Mouse (Mus musculus) hindbrain, embryonic 14.5 days (tissue): Measurements from ENCODE around the gene Rai1. TPM values are rescaled to one million over a fixed set of nuclear protein-coding genes. Genes with fewer than 3 reads are reported as not detected.

ENCODE experiments used
- ATAC-seq: fragments of 200-750 bp; cut with Nextera tagmentation; 2 replicates; pipeline ENCODE4 v1.8.0; 2017; ENCODE audit warnings: moderate number of reproducible peaks, mild to moderate bottlenecking, moderate TSS enrichment, moderate library complexity; ENCODE audit not compliant: low FRiP score
- DNase-seq: peaks from one replicate; pipeline ENCODE4 v3.0.0-alpha.2; 2015; ENCODE audit warnings: low spot score
- H3K27ac ChIP-seq: fragments of 300-500 bp; sonication (generic); 2 replicates; pipeline ENCODE4 v1.5.1; 2014; ENCODE audit warnings: mild to moderate bottlenecking, moderate library complexity
- H3K27me3 ChIP-seq: fragments of 300-500 bp; sonication (generic); 2 replicates; pipeline ENCODE4 v1.6.1; 2014; ENCODE audit warnings: mild to moderate bottlenecking, low read length, mixed read lengths; ENCODE audit not compliant: control insufficient read depth, insufficient read depth
- H3K36me3 ChIP-seq: fragments of 300-500 bp; sonication (generic); replicated peaks from 2 replicates; pipeline ENCODE4 v1.6.1; 2014; ENCODE audit not compliant: control insufficient read depth, insufficient read depth
- H3K4me1 ChIP-seq: fragments of 300-500 bp; sonication (generic); replicated peaks from 2 replicates; pipeline ENCODE4 v1.6.1; 2014; ENCODE audit warnings: antibody characterized with exemption, low read length, mixed read lengths; ENCODE audit not compliant: control insufficient read depth, insufficient read depth
- H3K4me2 ChIP-seq: fragments of 300-500 bp; sonication (generic); replicated peaks from 2 replicates; pipeline ENCODE4 v1.6.1; 2014; ENCODE audit warnings: mild to moderate bottlenecking, moderate library complexity
- H3K4me3 ChIP-seq: fragments of 300-500 bp; sonication (generic); replicated peaks from 2 replicates; pipeline ENCODE4 v1.5.1; 2014; ENCODE audit warnings: mild to moderate bottlenecking, low read length
- H3K9ac ChIP-seq: fragments of 300-500 bp; sonication (generic); 2 replicates; pipeline ENCODE4 v1.6.1; 2014
- H3K9me3 ChIP-seq: fragments of 300-500 bp; sonication (generic); 2 replicates; pipeline ENCODE4 v1.6.1; 2016; ENCODE audit warnings: low read length; ENCODE audit not compliant: control insufficient read depth
- WGBS: fragments of 180-500 bp; shearing (Covaris S2); extraction: QIAGEN DNeasy Blood & Tissue Kit; methylation state at CpG from one replicate; pipeline ENCODE4 v1.1.7; 2014; 5-methylcytosine and 5-hydroxymethylcytosine counted together
- polyA plus RNA-seq: library from polyadenylated mRNA; unstranded; fragments of >200 nt; fragmentation: Nextera tagmentation; extraction: Ambion mirVana; gene quantifications from 2 replicates; pipeline ENCODE4 v1.2.1, GENCODE M21; 2014

Rai1 gene
- polyA plus RNA-seq, 1 experiment from 2014 or later = 39.1 TPM

- Histone ChIP-seq H3K9me3 (no peaks in the 10 kb centered on the region), H3K36me3 (no peaks in the 10 kb centered on the region), H3K27ac (no peak overlapping the region), H3K4me3 (no peak overlapping the region), H3K4me1 (peaks cover 32% of the 10 kb centered on the region), H3K9ac (no peak overlapping the region), H3K27me3 (no peaks in the 10 kb centered on the region), H3K4me2 (no peak overlapping the region)
- WGBS = 80% methylated on average over 5 of the region's 5 CpGs
- no peak for ATAC-seq
- DNase-seq = no peak
Measured at GRCm38 (mm10) chr11:60090696-60091421, 14.0 kb upstream of the Rai1 start.

- DNase-seq = no peak
- no peak overlapping the region for H3K9ac ChIP-seq
- H3K27me3 ChIP-seq = no peaks in the 10 kb centered on the region
- WGBS = 75% methylated on average over 7 of the region's 7 CpGs
- no peak overlapping the region for H3K27ac ChIP-seq
- no peaks in the 10 kb centered on the region for H3K9me3 ChIP-seq
- H3K4me2 ChIP-seq = no peak overlapping the region
- no peaks in the 10 kb centered on the region for H3K36me3 ChIP-seq
- peaks cover 32% of the 10 kb centered on the region for H3K4me1 ChIP-seq
- no peak overlapping the region for H3K4me3 ChIP-seq
- ATAC-seq = no peak
Measured at GRCm38 (mm10) chr11:60091422-60091761, 13.4 kb upstream of the Rai1 start.

- H3K27me3 ChIP-seq = no peaks in the 10 kb centered on the region
- peaks cover 32% of the 10 kb centered on the region for H3K4me1 ChIP-seq
- 0 out of 2 replicates have a peak overlapping the region, but pooled peaks have one; percentile 20 for H3K9ac ChIP-seq
- ATAC-seq = no peak
- H3K36me3 ChIP-seq = no peaks in the 10 kb centered on the region
- no peak overlapping the region for H3K4me2 ChIP-seq
- no peaks in the 10 kb centered on the region for H3K9me3 ChIP-seq
- H3K4me3 ChIP-seq = no peak overlapping the region
- no peak for DNase-seq
- peak overlapping the region; percentile 80 for H3K27ac ChIP-seq
Measured at GRCm38 (mm10) chr11:60093227-60093626, 11.6 kb upstream of the Rai1 start.

GRCm38 (mm10) chr11:60093984-60094587, 10.7 kb upstream of the Rai1 start:
- Histone ChIP-seq H3K4me3 (no peak overlapping the region), H3K4me1 (peaks cover 30% of the 10 kb centered on the region), H3K27me3 (no peaks in the 10 kb centered on the region), H3K4me2 (no peak overlapping the region), H3K36me3 (no peaks in the 10 kb centered on the region), H3K9ac (peak overlapping the region; percentile 20), H3K9me3 (no peaks in the 10 kb centered on the region), H3K27ac (peak overlapping the region; percentile 80)
- no peak for DNase-seq
- WGBS = 22% methylated on average over 7 of the region's 7 CpGs
- ATAC-seq = peak; percentile 54; the same call in 1 of the 2 replicates

GRCm38 (mm10) chr11:60094909-60095810, 9.7 kb upstream of the Rai1 start:
- no peak for DNase-seq
- WGBS = 33% methylated on average over 9 of the region's 9 CpGs
- peak overlapping the region; percentile 18; the same call in 1 of the 2 replicates for H3K9ac ChIP-seq

GRCm38 (mm10) chr11:60099555-60100186, 5.1 kb upstream of the Rai1 start:
- Histone ChIP-seq H3K36me3 (no peaks in the 10 kb centered on the region), H3K4me2 (no peak overlapping the region), H3K4me3 (no peak overlapping the region), H3K27me3 (no peaks in the 10 kb centered on the region), H3K4me1 (peaks cover 6% of the 10 kb centered on the region; the same call in 1 of the 2 replicates), H3K9ac (no peak overlapping the region), H3K9me3 (no peaks in the 10 kb centered on the region), H3K27ac (no peak overlapping the region)
- DNase-seq (no peak), ATAC-seq (no peak)
- WGBS = 78% methylated on average over 8 of the region's 8 CpGs

More at GRCm38 (mm10) chr11:60094909-60095810, 9.7 kb upstream of the Rai1 start:
- Histone ChIP-seq H3K36me3 (no peaks in the 10 kb centered on the region), H3K4me3 (no peak overlapping the region), H3K4me2 (no peak overlapping the region), H3K9me3 (no peaks in the 10 kb centered on the region), H3K4me1 (peaks cover 24% of the 10 kb centered on the region), H3K27me3 (no peaks in the 10 kb centered on the region), H3K27ac (peak overlapping the region; percentile 80)
- ATAC-seq = peak; percentile 9; the same call in 1 of the 2 replicates

- WGBS = 79% methylated on average over 4 of the region's 4 CpGs
- DNase-seq (no peak), ATAC-seq (no peak)
- no peak overlapping the region for H3K27ac ChIP-seq
- no peak overlapping the region for H3K4me3 ChIP-seq
- H3K36me3 ChIP-seq = no peaks in the 10 kb centered on the region
- H3K9ac ChIP-seq = no peak overlapping the region
- H3K4me2 ChIP-seq = no peak overlapping the region
- no peaks in the 10 kb centered on the region for H3K27me3 ChIP-seq
- no peaks in the 10 kb centered on the region for H3K4me1 ChIP-seq
- H3K9me3 ChIP-seq = no peaks in the 10 kb centered on the region
Measured at GRCm38 (mm10) chr11:60100827-60101555, 3.8 kb upstream of the Rai1 start.

GRCm38 (mm10) chr11:60101986-60102385, 2.8 kb upstream of the Rai1 start:
- Histone ChIP-seq H3K27me3 (no peaks in the 10 kb centered on the region), H3K4me3 (no peak overlapping the region), H3K4me1 (peaks cover 5% of the 10 kb centered on the region), H3K27ac (no peak overlapping the region), H3K9me3 (no peaks in the 10 kb centered on the region), H3K36me3 (no peaks in the 10 kb centered on the region), H3K4me2 (no peak overlapping the region), H3K9ac (no peak overlapping the region)
- DNase-seq (no peak), ATAC-seq (no peak)
- 86% methylated on average over 4 of the region's 4 CpGs for WGBS
